Mouse (Mus musculus) embryo, embryonic 9.5 days (tissue): Measurements from ENCODE around the gene Fndc10.
"Not testable (repeated sequence)": the region's sequence is repeated elsewhere in the genome, so short reads cannot be mapped to it uniquely, and the experiment has no call there.

Experiments
- DNase-seq: peaks from one replicate; pipeline ENCODE4 v3.0.0-alpha.2; 2017; ENCODE audit errors: extremely low spot score

The Fndc10 gene

GRCm38 (mm10) chr4:155694111-155694481 lies at the start of gene Fndc10:
Gene Fndc10, plus strand, starts transcription at chr4:155694342.
- DNase-seq = peak; percentile 69

- DNase-seq = not testable (repeated sequence)
Observed at GRCm38 (mm10) chr4:155645308-155645707, 48.8 kb upstream of the Fndc10 start, which contains the start of gene Gm10563. Gene Gm10563, minus strand, starts transcription at chr4:155645408.

- DNase-seq = no peak
Observed at GRCm38 (mm10) chr4:155645721-155646120, 48.4 kb upstream of the Fndc10 start.

GRCm38 (mm10) chr4:155649355-155649754 lies 44.8 kb upstream of the Fndc10 start:
- DNase-seq = no peak

- peak; percentile 11 for DNase-seq
Observed at GRCm38 (mm10) chr4:155651553-155652269, 42.4 kb upstream of the Fndc10 start.

- DNase-seq = peak; percentile 9
Observed at GRCm38 (mm10) chr4:155652283-155653085, 41.7 kb upstream of the Fndc10 start.

GRCm38 (mm10) chr4:155653086-155653450 lies 41.1 kb upstream of the Fndc10 start, which contains the start of gene Mmp23:
Gene Mmp23, minus strand, starts transcription at chr4:155653384.
- peak; percentile 78 for DNase-seq

- DNase-seq = peak; percentile 60
Observed at GRCm38 (mm10) chr4:155653451-155654182, 40.5 kb upstream of the Fndc10 start.

- DNase-seq = no peak
Observed at GRCm38 (mm10) chr4:155654183-155654455, 40.0 kb upstream of the Fndc10 start.

GRCm38 (mm10) chr4:155654456-155655298 lies 39.5 kb upstream of the Fndc10 start:
- peak; percentile 76 for DNase-seq

GRCm38 (mm10) chr4:155656214-155656751 lies 37.9 kb upstream of the Fndc10 start:
- no peak for DNase-seq

- DNase-seq = no peak
Observed at GRCm38 (mm10) chr4:155658961-155659360, 35.2 kb upstream of the Fndc10 start.

GRCm38 (mm10) chr4:155660641-155661040 lies 33.5 kb upstream of the Fndc10 start:
- no peak for DNase-seq

- no peak for DNase-seq
Observed at GRCm38 (mm10) chr4:155666903-155667302, 27.2 kb upstream of the Fndc10 start.

- DNase-seq = peak; percentile 97
Observed at GRCm38 (mm10) chr4:155668689-155669597, 25.2 kb upstream of the Fndc10 start, which contains the start of gene Mib2. Gene Mib2, minus strand, starts transcription at chr4:155669198.

GRCm38 (mm10) chr4:155669598-155670075 lies 24.5 kb upstream of the Fndc10 start:
- no peak for DNase-seq

- DNase-seq = not testable (repeated sequence)
Observed at GRCm38 (mm10) chr4:155670236-155670635, 23.9 kb upstream of the Fndc10 start.

GRCm38 (mm10) chr4:155672082-155672481 lies 22.1 kb upstream of the Fndc10 start:
- no peak for DNase-seq

GRCm38 (mm10) chr4:155675991-155676390 lies 18.2 kb upstream of the Fndc10 start:
- no peak for DNase-seq
